Mouse (Mus musculus): ENCODE measurements around the gene Mon2. TPM values are rescaled to one million over a fixed set of nuclear protein-coding genes. Genes with fewer than 3 reads are reported as not detected.

Gene Mon2
- 53.6 and 57.9 TPM in 2 replicates for polyA plus RNA-seq (2012; rRNA removed)

DNA sequence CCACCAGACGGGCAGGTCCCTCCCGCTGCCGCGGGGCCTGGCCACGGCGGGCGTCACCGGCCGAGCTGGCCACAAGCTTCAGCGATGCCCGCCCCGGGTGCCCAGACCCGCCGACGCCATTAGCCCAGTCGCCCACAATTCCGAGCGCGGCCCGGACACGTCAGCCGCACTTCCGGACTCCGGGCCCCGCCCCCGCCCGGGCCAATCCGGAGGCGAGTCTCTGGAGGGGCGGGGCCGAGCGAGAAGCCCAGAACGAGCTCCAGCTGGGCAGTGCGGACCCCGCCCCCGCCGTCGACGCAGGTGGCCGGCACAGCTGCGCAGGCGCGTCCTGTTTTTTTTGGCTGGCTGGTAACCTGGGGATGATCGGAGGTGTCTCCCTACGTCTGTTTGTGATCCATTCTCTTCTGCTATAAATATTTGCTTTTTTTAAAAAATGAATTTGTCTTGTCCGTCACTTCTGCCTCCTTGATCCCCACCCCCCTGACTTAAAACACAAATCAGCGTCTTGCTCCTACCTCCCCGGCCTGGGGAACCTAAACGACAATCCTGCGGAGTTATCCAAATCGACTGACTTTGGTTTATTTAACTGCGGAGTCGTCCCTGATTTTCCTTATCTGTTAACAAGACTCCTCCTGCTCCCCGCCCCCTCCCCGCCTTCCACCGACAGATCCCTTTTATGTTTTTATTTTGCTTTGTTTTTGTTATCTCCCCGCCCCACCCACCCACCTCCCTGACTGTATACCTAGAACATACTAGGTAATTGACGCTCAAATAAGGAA, at the start of gene Mon2:
Gene Mon2 (minus strand): TSS at position 261 of the 779 bp plus-strand sequence.
- no peak for TF ChIP-seq CTCF (IDR thresholded peaks at IDR 0.05; ENCODE audit: extremely low read depth, insufficient read depth, low read length)
- peak; percentile 74; the same call in 1 of the 2 replicates for TF ChIP-seq POLR2A (IDR thresholded peaks at IDR 0.05; ENCODE audit: extremely low read depth, insufficient read depth, low read length)
- peaks cover 4% of the 10 kb centered on the region; the same call in 1 of the 2 replicates for H3K4me1 ChIP-seq (ENCODE audit: control insufficient read depth, insufficient read depth, low read length)

DNA sequence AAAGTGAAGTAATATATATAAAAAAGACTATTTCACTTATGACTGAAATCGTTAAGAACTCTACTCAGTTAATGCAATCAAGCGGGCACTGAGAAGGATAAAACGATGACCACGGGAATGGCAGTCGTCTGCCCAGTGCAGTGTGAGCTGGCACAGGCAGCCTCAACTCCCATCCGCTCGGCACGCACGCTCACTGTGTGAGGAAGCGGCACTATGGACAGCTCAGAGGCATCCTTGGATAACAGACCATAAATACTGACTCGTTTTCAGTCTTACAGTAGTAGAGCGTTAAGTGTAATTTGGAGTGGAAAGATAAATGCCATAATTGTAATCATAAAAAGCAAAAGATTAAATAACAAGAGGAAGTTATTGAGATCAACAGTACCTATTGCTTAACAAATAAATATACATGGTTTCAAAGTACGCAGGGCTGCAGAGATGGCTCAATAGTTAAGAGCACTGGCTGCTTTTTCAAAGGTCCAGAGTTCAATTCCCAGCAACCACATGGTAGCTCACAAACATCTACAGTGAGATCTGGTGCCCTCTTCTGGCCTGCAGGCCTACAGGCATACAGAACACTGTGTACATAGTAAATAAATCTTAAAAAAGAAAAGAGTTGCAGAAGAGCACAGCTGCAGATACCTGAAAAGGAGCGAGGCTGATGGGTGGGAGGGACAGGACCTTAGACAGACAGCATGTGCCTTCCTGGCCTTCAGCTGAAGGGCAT, 44.5 kb upstream of the Mon2 start:
- Histone ChIP-seq H3K4me3 (ENCODE audit: insufficient read depth, low read length) (no peak overlapping the region), H3K27ac (ENCODE audit: insufficient read depth, low read length) (no peak overlapping the region), H3K4me1 (ENCODE audit: control insufficient read depth, insufficient read depth, low read length) (peaks cover 3% of the 10 kb centered on the region)
- TF ChIP-seq CTCF (IDR thresholded peaks at IDR 0.05; ENCODE audit: extremely low read depth, insufficient read depth, low read length) (no peak), POLR2A (IDR thresholded peaks at IDR 0.05; ENCODE audit: extremely low read depth, insufficient read depth, low read length) (no peak)

More for the DNA sequence above, at the start of gene Mon2:
- Histone ChIP-seq H3K27ac (ENCODE audit: insufficient read depth, low read length) (peak within 1 kb of the TSS; percentile 75), H3K4me3 (ENCODE audit: insufficient read depth, low read length) (peak within 1 kb of the TSS; percentile 51)

DNA sequence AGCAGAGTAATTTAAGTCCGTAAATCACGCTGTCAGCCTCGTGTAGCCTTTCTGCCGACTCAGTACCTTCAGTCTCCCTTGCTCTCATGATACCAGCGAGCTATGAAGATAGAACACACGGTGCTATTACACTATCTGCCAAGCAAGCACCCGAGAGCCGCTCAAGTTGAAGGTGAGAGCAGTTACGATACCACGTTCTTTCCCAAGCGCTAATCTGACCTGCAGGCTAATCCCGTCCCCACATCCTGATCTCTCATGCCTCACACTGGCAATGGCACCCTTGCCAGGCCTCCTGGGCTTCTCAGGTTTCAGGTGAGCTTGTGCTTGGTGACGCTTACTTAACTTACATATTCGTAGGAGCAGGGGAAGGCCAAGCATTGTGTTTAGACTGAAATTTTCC, 40.6 kb upstream of the Mon2 start:
- H3K4me1 ChIP-seq (ENCODE audit: control insufficient read depth, insufficient read depth, low read length) = peaks cover 3% of the 10 kb centered on the region
- no peak overlapping the region for H3K27ac ChIP-seq (ENCODE audit: insufficient read depth, low read length)
- no peak overlapping the region for H3K4me3 ChIP-seq (ENCODE audit: insufficient read depth, low read length)
- TF ChIP-seq POLR2A (IDR thresholded peaks at IDR 0.05; ENCODE audit: extremely low read depth, insufficient read depth, low read length) (no peak), CTCF (IDR thresholded peaks at IDR 0.05; ENCODE audit: extremely low read depth, insufficient read depth, low read length) (no peak)

- no peaks in the 10 kb centered on the region for H3K4me1 ChIP-seq (ENCODE audit: control insufficient read depth, insufficient read depth, low read length)
- H3K4me3 ChIP-seq (ENCODE audit: insufficient read depth, low read length) = no peak overlapping the region
- no peak overlapping the region for H3K27ac ChIP-seq (ENCODE audit: insufficient read depth, low read length)
- TF ChIP-seq POLR2A (IDR thresholded peaks at IDR 0.05; ENCODE audit: extremely low read depth, insufficient read depth, low read length) = no peak
- no peak for TF ChIP-seq CTCF (IDR thresholded peaks at IDR 0.05; ENCODE audit: extremely low read depth, insufficient read depth, low read length)
Measured at GRCm38 (mm10) chr10:123113466-123113865, 37.2 kb upstream of the Mon2 start.

DNA sequence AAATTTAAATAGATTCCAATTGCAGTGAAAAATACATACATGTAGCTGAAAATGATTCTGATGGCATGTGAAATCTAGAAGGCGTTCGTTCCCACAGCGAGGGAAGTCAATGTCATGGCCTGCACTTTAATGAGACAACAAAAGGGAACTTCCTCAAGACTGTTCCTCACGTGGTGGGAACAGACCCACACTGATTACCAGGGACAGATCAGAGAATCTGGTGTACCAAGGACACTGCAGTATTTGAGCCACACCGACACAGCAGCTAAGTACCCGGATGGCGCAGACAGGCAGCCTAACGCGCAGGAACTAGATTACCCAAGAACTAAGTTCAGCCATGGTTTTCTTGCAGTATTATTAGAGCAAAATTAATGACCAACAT, 36.5 kb upstream of the Mon2 start:
- no peak for TF ChIP-seq CTCF (IDR thresholded peaks at IDR 0.05; ENCODE audit: extremely low read depth, insufficient read depth, low read length)
- no peak for TF ChIP-seq POLR2A (IDR thresholded peaks at IDR 0.05; ENCODE audit: extremely low read depth, insufficient read depth, low read length)
- Histone ChIP-seq H3K4me3 (ENCODE audit: insufficient read depth, low read length) (no peak overlapping the region), H3K4me1 (ENCODE audit: control insufficient read depth, insufficient read depth, low read length) (no peaks in the 10 kb centered on the region), H3K27ac (ENCODE audit: insufficient read depth, low read length) (no peak overlapping the region)

GRCm38 (mm10) chr10:123112056-123112786, 35.9 kb upstream of the Mon2 start:
- TF ChIP-seq CTCF (IDR thresholded peaks at IDR 0.05; ENCODE audit: extremely low read depth, insufficient read depth, low read length) (no peak), POLR2A (IDR thresholded peaks at IDR 0.05; ENCODE audit: extremely low read depth, insufficient read depth, low read length) (no peak)
- Histone ChIP-seq H3K27ac (ENCODE audit: insufficient read depth, low read length) (no peak overlapping the region), H3K4me1 (ENCODE audit: control insufficient read depth, insufficient read depth, low read length) (no peaks in the 10 kb centered on the region), H3K4me3 (ENCODE audit: insufficient read depth, low read length) (no peak overlapping the region)

DNA sequence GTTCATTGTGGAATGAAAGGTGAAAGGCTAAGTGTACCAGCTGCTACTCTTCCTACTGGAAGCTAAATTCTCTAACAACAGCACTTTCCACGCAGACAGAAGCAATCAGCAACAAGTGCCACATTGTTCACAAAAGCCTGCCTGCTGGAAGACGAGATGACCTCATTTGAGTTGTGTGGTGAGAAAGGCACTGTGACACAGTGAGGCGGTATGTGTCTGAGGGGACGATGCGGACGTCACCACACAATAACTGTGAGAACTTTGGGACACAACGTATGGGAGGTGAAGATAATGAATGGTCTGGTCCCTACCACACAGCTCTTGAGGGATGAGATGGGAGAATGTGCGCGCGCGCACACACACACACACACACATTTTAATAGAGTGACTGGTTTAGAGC, 34.2 kb upstream of the Mon2 start:
- TF ChIP-seq CTCF (IDR thresholded peaks at IDR 0.05; ENCODE audit: extremely low read depth, insufficient read depth, low read length) = no peak
- TF ChIP-seq POLR2A (IDR thresholded peaks at IDR 0.05; ENCODE audit: extremely low read depth, insufficient read depth, low read length) = no peak
- no peak overlapping the region for H3K27ac ChIP-seq (ENCODE audit: insufficient read depth, low read length)
- H3K4me3 ChIP-seq (ENCODE audit: insufficient read depth, low read length) = no peak overlapping the region
- no peaks in the 10 kb centered on the region for H3K4me1 ChIP-seq (ENCODE audit: control insufficient read depth, insufficient read depth, low read length)

GRCm38 (mm10) chr10:123108527-123108926, 32.2 kb upstream of the Mon2 start:
- H3K4me1 ChIP-seq (ENCODE audit: control insufficient read depth, insufficient read depth, low read length) = no peaks in the 10 kb centered on the region
- H3K4me3 ChIP-seq (ENCODE audit: insufficient read depth, low read length) = no peak overlapping the region
- TF ChIP-seq CTCF (IDR thresholded peaks at IDR 0.05; ENCODE audit: extremely low read depth, insufficient read depth, low read length) = no peak
- no peak for TF ChIP-seq POLR2A (IDR thresholded peaks at IDR 0.05; ENCODE audit: extremely low read depth, insufficient read depth, low read length)
- H3K27ac ChIP-seq (ENCODE audit: insufficient read depth, low read length) = no peak overlapping the region

- Histone ChIP-seq H3K4me1 (ENCODE audit: control insufficient read depth, insufficient read depth, low read length) (no peaks in the 10 kb centered on the region), H3K27ac (ENCODE audit: insufficient read depth, low read length) (no peak overlapping the region), H3K4me3 (ENCODE audit: insufficient read depth, low read length) (no peak overlapping the region)
- TF ChIP-seq POLR2A (IDR thresholded peaks at IDR 0.05; ENCODE audit: extremely low read depth, insufficient read depth, low read length) = no peak
- no peak for TF ChIP-seq CTCF (IDR thresholded peaks at IDR 0.05; ENCODE audit: extremely low read depth, insufficient read depth, low read length)
Measured at GRCm38 (mm10) chr10:123108121-123108520, 31.8 kb upstream of the Mon2 start.
